In the genomic region with DNA sequence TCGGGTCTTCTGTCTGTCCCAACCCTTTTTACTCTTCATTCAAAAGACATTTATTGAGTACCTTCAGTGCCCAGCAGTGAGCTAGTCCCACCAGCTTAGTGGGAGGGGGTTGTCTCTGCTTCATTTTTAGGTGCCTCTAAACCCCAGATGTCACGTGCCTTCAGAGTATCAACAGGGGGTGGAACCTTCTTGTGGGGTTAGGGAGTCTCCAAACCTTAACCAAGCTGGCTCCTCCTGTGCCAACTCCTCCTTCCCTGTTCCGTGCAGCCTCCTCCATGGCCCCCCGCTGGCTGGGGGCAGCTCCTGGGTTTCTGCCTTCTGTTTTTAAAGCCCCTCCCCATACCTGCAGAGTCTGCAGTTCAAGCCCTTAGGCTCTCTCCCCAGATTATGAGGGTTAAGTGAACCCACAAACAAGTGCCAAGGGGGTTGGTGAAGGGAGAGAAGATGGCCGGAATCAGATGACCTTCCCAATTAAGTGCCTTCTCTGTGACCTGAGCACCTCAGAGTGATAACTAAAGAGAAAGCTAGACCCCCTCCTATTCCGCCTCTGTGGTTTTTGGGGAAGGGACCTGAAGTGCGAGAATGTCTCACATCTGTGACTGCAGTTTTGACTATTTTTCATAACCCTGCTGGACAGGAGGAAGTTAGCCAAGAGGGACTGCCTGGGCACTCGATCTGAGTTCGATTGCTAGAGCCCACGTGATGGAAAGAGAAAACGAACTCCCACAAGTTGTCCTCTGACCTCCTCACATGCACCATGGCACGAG, we compare ENCODE assay signal across 8 mouse cellular contexts. TPM values are rescaled to one million over a fixed set of nuclear protein-coding genes. Genes with fewer than 3 reads are reported as not detected.
DNase-seq lines count a peak whose midpoint lies in the region; ATAC-seq and TF ChIP-seq lines count a peak whose summit lies in the region.
"Not testable (repeated sequence)": the region's sequence is repeated elsewhere in the genome, so short reads cannot be mapped to it uniquely, and the experiment has no call there.

No protein-coding gene starts in this region.

- TF ChIP-seq EP300 in ES-Bruce4 (IDR thresholded peaks at IDR 0.05; ENCODE audit: insufficient read depth, low read depth, low read length), result not testable (repeated sequence)

- not testable (repeated sequence) for H3K4me1 ChIP-seq in ES-Bruce4 (ENCODE audit: control insufficient read depth, insufficient read depth, low read length); forebrain, postnatal 0 days (ENCODE audit: insufficient read depth); hindbrain, embryonic 11.5 days (replicated peaks; ENCODE audit: control insufficient read depth, insufficient read depth, low read length)
- H3K4me1 ChIP-seq in kidney, embryonic 14.5 days (ENCODE audit: control insufficient read depth, insufficient read depth, low read length), result peaks cover 13% of the 10 kb centered on the region
- H3K4me1 ChIP-seq in liver, embryonic 13.5 days (replicated peaks), result peaks cover 73% of the 10 kb centered on the region
- H3K4me1 ChIP-seq in midbrain, embryonic 10.5 days, result peaks cover 46% of the 10 kb centered on the region

- not testable (repeated sequence) for H3K9me3 ChIP-seq in ES-Bruce4 (replicated peaks; ENCODE audit: control insufficient read depth, insufficient read depth, low read length, poor library complexity, severe bottlenecking); forebrain, postnatal 0 days (ENCODE audit: low read length); hindbrain, embryonic 11.5 days (ENCODE audit: control insufficient read depth, low read length); kidney, embryonic 14.5 days (ENCODE audit: control insufficient read depth, low read length); liver, embryonic 13.5 days (replicated peaks); midbrain, embryonic 10.5 days (replicated peaks)

- not testable (repeated sequence) for DNase-seq in forebrain, postnatal 0 days; hindbrain, embryonic 11.5 days (ENCODE audit: low spot score); liver, embryonic 13.5 days; midbrain, embryonic 10.5 days (ENCODE audit: low spot score)
- peak; percentile 36 for DNase-seq in ovary, postnatal 14 days (ENCODE audit: low spot score)

- H3K9ac ChIP-seq in ES-Bruce4 (ENCODE audit: low read depth, poor library complexity, severe bottlenecking); hindbrain, embryonic 11.5 days (ENCODE audit: low read depth, low read length); kidney, embryonic 14.5 days (ENCODE audit: low read depth, low read length): not testable (repeated sequence)
- H3K9ac ChIP-seq in forebrain, postnatal 0 days, result peak overlapping the region; percentile 65
- peak overlapping the region; percentile 76 for H3K9ac ChIP-seq in liver, embryonic 13.5 days

- ATAC-seq in common myeloid progenitor, adult 5-6 weeks (replicated peaks; ENCODE audit: low read depth, poor library complexity, severe bottlenecking), result peak; percentile 5; the same call in 1 of the 2 replicates
- not testable (repeated sequence) for ATAC-seq in forebrain, postnatal 0 days; hindbrain, embryonic 11.5 days (ENCODE audit: low FRiP score); kidney, embryonic 14.5 days (ENCODE audit: low FRiP score, low TSS enrichment); liver, embryonic 13.5 days (ENCODE audit: low read depth)

- not testable (repeated sequence) for H3K27me3 ChIP-seq in ES-Bruce4 (ENCODE audit: control insufficient read depth, insufficient read depth, low read length, poor library complexity, severe bottlenecking); forebrain, postnatal 0 days (ENCODE audit: insufficient read depth, low read length); hindbrain, embryonic 11.5 days (ENCODE audit: control insufficient read depth, insufficient read depth, low read length); kidney, embryonic 14.5 days (ENCODE audit: control insufficient read depth, insufficient read depth, low read length); liver, embryonic 13.5 days; midbrain, embryonic 10.5 days (ENCODE audit: low read depth, poor library complexity, severe bottlenecking)

- not testable (repeated sequence) for TF ChIP-seq POLR2A in ES-Bruce4 (IDR thresholded peaks at IDR 0.05; ENCODE audit: insufficient read depth, low read length)

- H3K27ac ChIP-seq in ES-Bruce4 (ENCODE audit: insufficient read depth, low read length), result peak overlapping the region; percentile 35; the same call in 1 of the 2 replicates
- H3K27ac ChIP-seq in forebrain, postnatal 0 days (ENCODE audit: low read depth, low read length), result not testable (repeated sequence)
- H3K27ac ChIP-seq in hindbrain, embryonic 11.5 days (ENCODE audit: low read depth, low read length), result 0 out of 2 replicates have a peak overlapping the region, but pooled peaks have one; percentile 48
- H3K27ac ChIP-seq in kidney, embryonic 14.5 days (ENCODE audit: low read depth, low read length), result peak overlapping the region; percentile 97; the same call in 1 of the 2 replicates
- peak overlapping the region; percentile 91 for H3K27ac ChIP-seq in liver, embryonic 13.5 days
- H3K27ac ChIP-seq in midbrain, embryonic 10.5 days (replicated peaks), result peak overlapping the region; percentile 89

- TF ChIP-seq CTCF in ES-Bruce4 (IDR thresholded peaks at IDR 0.05; ENCODE audit: low read depth, low read length); forebrain, postnatal 0 days (IDR thresholded peaks at IDR 0.05; ENCODE audit: low read depth): not testable (repeated sequence)

- peak overlapping the region; percentile 47 for H3K4me3 ChIP-seq in ES-Bruce4 (ENCODE audit: low read depth, low read length)
- H3K4me3 ChIP-seq in forebrain, postnatal 0 days (ENCODE audit: low read depth, low read length), result peak overlapping the region; percentile 54
- H3K4me3 ChIP-seq in hindbrain, embryonic 11.5 days (ENCODE audit: low read depth, low read length), result peak overlapping the region; percentile 32
- peak overlapping the region; percentile 42 for H3K4me3 ChIP-seq in kidney, embryonic 14.5 days (ENCODE audit: low read length)
- H3K4me3 ChIP-seq in liver, embryonic 13.5 days (replicated peaks), result peak overlapping the region; percentile 62
- peak overlapping the region; percentile 57 for H3K4me3 ChIP-seq in midbrain, embryonic 10.5 days

- peak overlapping the region; percentile 92 for H3K4me2 ChIP-seq in forebrain, postnatal 0 days (ENCODE audit: low read depth)
- H3K4me2 ChIP-seq in hindbrain, embryonic 11.5 days (replicated peaks; ENCODE audit: low read depth, low read length), result peak overlapping the region; percentile 67
- peak overlapping the region; percentile 75 for H3K4me2 ChIP-seq in kidney, embryonic 14.5 days (replicated peaks; ENCODE audit: low read depth, low read length)
- peak overlapping the region; percentile 94 for H3K4me2 ChIP-seq in liver, embryonic 13.5 days

- WGBS in forebrain, postnatal 0 days, result 10% methylated on average over 11 of the region's 12 CpGs
- 8% methylated on average over 11 of the region's 12 CpGs for WGBS in hindbrain, embryonic 11.5 days
- WGBS in kidney, embryonic 14.5 days, result 8% methylated on average over 12 of the region's 12 CpGs
- WGBS in liver, embryonic 13.5 days (ENCODE audit: insufficient replicate concordance), result 6% methylated on average over 12 of the region's 12 CpGs
- 6% methylated on average over 12 of the region's 12 CpGs for WGBS in midbrain, embryonic 10.5 days

- H3K36me3 ChIP-seq in ES-Bruce4 (ENCODE audit: control insufficient read depth, insufficient read depth, low read length, poor library complexity, severe bottlenecking); forebrain, postnatal 0 days (ENCODE audit: insufficient read depth); hindbrain, embryonic 11.5 days (ENCODE audit: control insufficient read depth, insufficient read depth, low read length): not testable (repeated sequence)
- peaks cover 21% of the 10 kb centered on the region for H3K36me3 ChIP-seq in kidney, embryonic 14.5 days (ENCODE audit: control insufficient read depth, insufficient read depth, low read length)
- peaks cover 27% of the 10 kb centered on the region for H3K36me3 ChIP-seq in liver, embryonic 13.5 days
- H3K36me3 ChIP-seq in midbrain, embryonic 10.5 days, result peaks cover 30% of the 10 kb centered on the region

RNA-seq across cellular contexts. Expression of a gene that starts 5.3 kb away (rescaled TPM):
- 28.6 and 33.6 TPM in 2 replicates for polyA plus RNA-seq in ES-Bruce4 (2011; ENCODE audit: insufficient read depth, insufficient read length, low read depth, missing spikeins)
- 31.6 and 48.0 TPM in 2 replicates for total RNA-seq in common myeloid progenitor, adult 5-6 weeks (2017)
- total RNA-seq in forebrain, postnatal 0 days (2014; rRNA removed), result 18.2 and 24.7 TPM in 2 replicates
- 10.7 and 10.8 TPM in 2 replicates for polyA plus RNA-seq in forebrain, postnatal 0 days (2015; fragmentation: Nextera tagmentation; extraction: Ambion mirVana)
- 36.3 and 42.0 TPM in 2 replicates for polyA plus RNA-seq in hindbrain, embryonic 11.5 days (2014; fragmentation: Nextera tagmentation; extraction: Ambion mirVana)
- polyA plus RNA-seq in kidney, embryonic 14.5 days (2014; fragmentation: Nextera tagmentation; extraction: Ambion mirVana), result 66.7 and 86.0 TPM in 2 replicates
- polyA plus RNA-seq in liver, embryonic 13.5 days (2015; fragmentation: Nextera tagmentation; extraction: Ambion mirVana), result 33.1 and 35.6 TPM in 2 replicates
- polyA plus RNA-seq in midbrain, embryonic 10.5 days (2016; fragmentation: Nextera tagmentation; extraction: Ambion mirVana), result 31.8 and 34.4 TPM in 2 replicates

RNA-seq across cellular contexts. Expression of a gene that starts 12.5 kb away (rescaled TPM):
- polyA plus RNA-seq in ES-Bruce4 (2011; ENCODE audit: insufficient read depth, insufficient read length, low read depth, missing spikeins), result 0.61 TPM in 2 replicates
- total RNA-seq in common myeloid progenitor, adult 5-6 weeks (2017), result 0.05 TPM in 1 of 2 replicates, not detected in the other
- total RNA-seq in forebrain, postnatal 0 days (2014; rRNA removed), result 0.71 and 0.77 TPM in 2 replicates
- polyA plus RNA-seq in forebrain, postnatal 0 days (2015; fragmentation: Nextera tagmentation; extraction: Ambion mirVana), result 0.15 and 0.27 TPM in 2 replicates
- 0.11 and 0.13 TPM in 2 replicates for polyA plus RNA-seq in hindbrain, embryonic 11.5 days (2014; fragmentation: Nextera tagmentation; extraction: Ambion mirVana)
- polyA plus RNA-seq in kidney, embryonic 14.5 days (2014; fragmentation: Nextera tagmentation; extraction: Ambion mirVana), result 2.8 and 6.7 TPM in 2 replicates
- polyA plus RNA-seq in liver, embryonic 13.5 days (2015; fragmentation: Nextera tagmentation; extraction: Ambion mirVana), result 0.62 and 0.90 TPM in 2 replicates
- 0.15 and 0.25 TPM in 2 replicates for polyA plus RNA-seq in midbrain, embryonic 10.5 days (2016; fragmentation: Nextera tagmentation; extraction: Ambion mirVana)

RNA-seq across cellular contexts. Expression of a gene that starts 21.6 kb away (rescaled TPM):
- polyA plus RNA-seq in ES-Bruce4 (2011; ENCODE audit: insufficient read depth, insufficient read length, low read depth, missing spikeins), result 0.94 and 1.5 TPM in 2 replicates
- total RNA-seq in common myeloid progenitor, adult 5-6 weeks (2017), result 1.2 and 2.1 TPM in 2 replicates
- 3.7 and 10.7 TPM in 2 replicates for total RNA-seq in forebrain, postnatal 0 days (2014; rRNA removed)
- polyA plus RNA-seq in forebrain, postnatal 0 days (2015; fragmentation: Nextera tagmentation; extraction: Ambion mirVana), result 1.8 and 3.3 TPM in 2 replicates
- 1.3 and 1.4 TPM in 2 replicates for polyA plus RNA-seq in hindbrain, embryonic 11.5 days (2014; fragmentation: Nextera tagmentation; extraction: Ambion mirVana)
- 2.0 and 5.2 TPM in 2 replicates for polyA plus RNA-seq in kidney, embryonic 14.5 days (2014; fragmentation: Nextera tagmentation; extraction: Ambion mirVana)
- 9.6 and 10.0 TPM in 2 replicates for polyA plus RNA-seq in liver, embryonic 13.5 days (2015; fragmentation: Nextera tagmentation; extraction: Ambion mirVana)
- polyA plus RNA-seq in midbrain, embryonic 10.5 days (2016; fragmentation: Nextera tagmentation; extraction: Ambion mirVana), result 1.4 and 2.2 TPM in 2 replicates

RNA-seq across cellular contexts. Expression of a gene that starts 34.7 kb away (rescaled TPM):
- polyA plus RNA-seq in ES-Bruce4 (2011; ENCODE audit: insufficient read depth, insufficient read length, low read depth, missing spikeins), result 0.75 TPM in 1 of 2 replicates, not detected in the other
- total RNA-seq in common myeloid progenitor, adult 5-6 weeks (2017), result not detected in 2 replicates
- total RNA-seq in forebrain, postnatal 0 days (2014; rRNA removed), result 2.1 and 2.7 TPM in 2 replicates
- 0.63 and 1.6 TPM in 2 replicates for polyA plus RNA-seq in forebrain, postnatal 0 days (2015; fragmentation: Nextera tagmentation; extraction: Ambion mirVana)
- 1.1 TPM in 2 replicates for polyA plus RNA-seq in hindbrain, embryonic 11.5 days (2014; fragmentation: Nextera tagmentation; extraction: Ambion mirVana)
- 0.44 and 0.79 TPM in 2 replicates for polyA plus RNA-seq in kidney, embryonic 14.5 days (2014; fragmentation: Nextera tagmentation; extraction: Ambion mirVana)
- polyA plus RNA-seq in liver, embryonic 13.5 days (2015; fragmentation: Nextera tagmentation; extraction: Ambion mirVana), result 0.08 and 0.13 TPM in 2 replicates
- polyA plus RNA-seq in midbrain, embryonic 10.5 days (2016; fragmentation: Nextera tagmentation; extraction: Ambion mirVana), result 0.12 and 0.22 TPM in 2 replicates
